Mouse (Mus musculus) neural tube, embryonic 14.5 days (tissue): ENCODE data around the gene Faf2. TPM values are rescaled to one million over a fixed set of nuclear protein-coding genes. Genes with fewer than 3 reads are reported as not detected.

Experiments used
- ATAC-seq: fragments of 200-750 bp; cut with Nextera tagmentation; 2 replicates; pipeline ENCODE4 v1.8.0; 2017; ENCODE audit warnings: low read depth, mild to moderate bottlenecking, moderate TSS enrichment, moderate library complexity
- H3K27ac ChIP-seq: fragments of 300-500 bp; sonication (generic); 2 replicates; pipeline ENCODE4 v1.5.1; 2014; ENCODE audit warnings: low read depth, mild to moderate bottlenecking, control low read depth, low read length, moderate library complexity, mixed read lengths
- H3K27me3 ChIP-seq: fragments of 300-500 bp; sonication (generic); 2 replicates; pipeline ENCODE4 v1.6.1; 2014; ENCODE audit warnings: low read length; ENCODE audit not compliant: control insufficient read depth, insufficient read depth
- H3K36me3 ChIP-seq: fragments of 300-500 bp; sonication (generic); 2 replicates; pipeline ENCODE4 v1.6.1; 2014; ENCODE audit warnings: low read length, mixed read lengths; ENCODE audit not compliant: control insufficient read depth, insufficient read depth
- H3K4me1 ChIP-seq: fragments of 300-500 bp; sonication (generic); 2 replicates; pipeline ENCODE4 v1.6.1; 2014; ENCODE audit warnings: low read length; ENCODE audit not compliant: control insufficient read depth, insufficient read depth
- H3K4me2 ChIP-seq: fragments of 300-500 bp; sonication (generic); 2 replicates; pipeline ENCODE4 v1.6.1; 2014; ENCODE audit warnings: mild to moderate bottlenecking, low read depth, low read length, control low read depth
- H3K4me3 ChIP-seq: fragments of 300-500 bp; sonication (generic); 2 replicates; pipeline ENCODE4 v1.5.1; 2014; ENCODE audit warnings: low read depth, low read length, control low read depth, mixed read lengths
- H3K9ac ChIP-seq: fragments of 300-500 bp; sonication (generic); replicated peaks from 2 replicates; pipeline ENCODE4 v1.6.1; 2014; ENCODE audit warnings: low read depth, mild to moderate bottlenecking, control low read depth, low read length, mixed read lengths
- H3K9me3 ChIP-seq: fragments of 300-500 bp; sonication (generic); 2 replicates; pipeline ENCODE4 v1.6.1; 2016; ENCODE audit warnings: low read length; ENCODE audit not compliant: control insufficient read depth
- WGBS: fragments of 180-500 bp; shearing (Covaris S2); extraction: QIAGEN DNeasy Blood & Tissue Kit; methylation state at CpG from one replicate; pipeline ENCODE4 v1.1.7; 2014; 5-methylcytosine and 5-hydroxymethylcytosine counted together
- polyA plus RNA-seq: library from polyadenylated mRNA; unstranded; fragments of >200 nt; fragmentation: Nextera tagmentation; extraction: Ambion mirVana; gene quantifications from 2 replicates; pipeline ENCODE4 v1.2.1, GENCODE M21; 2014

Faf2 gene
- polyA plus RNA-seq, 1 experiment from 2014 or later, result 97.9 TPM

GRCm38 (mm10) chr13:54681291-54681690 lies 59.7 kb downstream of the Faf2 start:
- H3K4me1 ChIP-seq, result peaks cover 24% of the 10 kb centered on the region
- H3K4me3 ChIP-seq, result no peak overlapping the region
- H3K9me3 ChIP-seq, result no peaks in the 10 kb centered on the region
- no peak overlapping the region for H3K9ac ChIP-seq
- peaks cover 50% of the 10 kb centered on the region for H3K36me3 ChIP-seq
- H3K4me2 ChIP-seq, result no peak overlapping the region
- no peak overlapping the region for H3K27ac ChIP-seq
- H3K27me3 ChIP-seq, result no peaks in the 10 kb centered on the region
- ATAC-seq, result no peak
- WGBS, result 89% methylated on average over 8 of the region's 8 CpGs

DNA sequence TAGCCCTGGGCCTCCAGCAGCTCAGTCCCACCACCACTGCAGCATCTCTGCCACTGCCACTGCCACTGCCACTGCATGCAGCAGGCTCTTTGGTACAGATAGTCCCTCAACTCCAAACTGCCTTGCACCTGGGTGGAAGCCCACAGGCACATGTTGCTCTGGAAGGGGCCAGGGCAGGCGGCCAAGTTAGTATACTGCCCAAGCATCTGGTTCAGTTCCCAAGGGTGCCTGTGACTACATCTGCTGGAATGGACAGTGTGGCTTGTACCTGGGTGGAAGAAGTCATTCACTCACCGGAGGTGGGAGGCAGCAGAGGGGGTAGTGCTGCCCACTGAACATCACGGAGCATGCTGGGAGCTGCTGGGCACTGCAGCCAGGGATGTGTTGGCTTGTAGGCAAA lies 61.7 kb downstream of the Faf2 start:
- peaks cover 50% of the 10 kb centered on the region for H3K36me3 ChIP-seq
- H3K4me1 ChIP-seq, result peaks cover 24% of the 10 kb centered on the region
- H3K4me2 ChIP-seq, result no peak overlapping the region
- no peak for ATAC-seq
- H3K4me3 ChIP-seq, result no peak overlapping the region
- H3K27ac ChIP-seq, result no peak overlapping the region
- H3K9ac ChIP-seq, result no peak overlapping the region
- no peaks in the 10 kb centered on the region for H3K9me3 ChIP-seq
- H3K27me3 ChIP-seq, result no peaks in the 10 kb centered on the region
- 90% methylated on average over 3 of the region's 3 CpGs for WGBS

DNA sequence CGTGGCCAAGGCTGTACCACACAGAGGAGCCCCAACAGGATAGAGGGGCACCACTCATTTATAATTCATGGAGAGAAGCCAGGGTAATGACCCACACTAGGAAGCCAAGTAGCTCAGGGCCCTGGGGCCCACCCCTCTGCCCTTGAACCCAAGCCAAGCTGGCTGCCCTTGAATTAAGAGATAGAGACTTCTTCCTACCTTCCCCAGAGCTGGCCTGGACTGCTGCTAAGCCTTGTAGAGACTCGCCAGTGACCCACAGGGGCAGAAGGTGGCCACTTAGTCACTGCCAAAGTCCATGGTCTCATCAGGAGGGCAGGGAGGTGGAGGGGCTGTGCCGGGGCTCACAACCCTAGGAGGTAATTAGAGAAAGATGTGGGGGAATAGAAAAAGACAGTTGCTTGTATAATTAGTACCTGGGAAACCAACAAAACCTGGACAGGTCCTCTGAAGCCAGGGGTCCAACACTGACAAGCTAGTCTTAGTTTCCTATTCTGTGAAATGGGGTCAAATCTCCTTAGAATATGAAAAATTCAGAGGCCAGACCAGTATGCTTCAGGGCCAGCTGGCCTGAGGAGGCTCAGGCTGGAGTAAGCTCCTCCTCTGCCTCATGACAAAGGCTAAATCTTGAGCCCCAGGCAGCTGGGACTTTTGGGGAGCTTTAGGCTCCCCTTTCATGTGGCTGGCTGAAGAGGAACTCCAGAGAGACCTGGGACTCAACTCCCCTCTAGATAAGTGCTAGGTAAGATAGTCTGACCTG lies 62.7 kb downstream of the Faf2 start:
- Histone ChIP-seq H3K36me3 (peaks cover 45% of the 10 kb centered on the region), H3K9me3 (no peaks in the 10 kb centered on the region), H3K4me3 (no peak overlapping the region), H3K9ac (no peak overlapping the region; the same call in 1 of the 2 replicates), H3K27ac (no peak overlapping the region), H3K27me3 (no peaks in the 10 kb centered on the region), H3K4me1 (peaks cover 28% of the 10 kb centered on the region), H3K4me2 (peak overlapping the region; percentile 69; the same call in 1 of the 2 replicates)
- no peak for ATAC-seq
- WGBS, result 75% methylated on average over 3 of the region's 3 CpGs

DNA sequence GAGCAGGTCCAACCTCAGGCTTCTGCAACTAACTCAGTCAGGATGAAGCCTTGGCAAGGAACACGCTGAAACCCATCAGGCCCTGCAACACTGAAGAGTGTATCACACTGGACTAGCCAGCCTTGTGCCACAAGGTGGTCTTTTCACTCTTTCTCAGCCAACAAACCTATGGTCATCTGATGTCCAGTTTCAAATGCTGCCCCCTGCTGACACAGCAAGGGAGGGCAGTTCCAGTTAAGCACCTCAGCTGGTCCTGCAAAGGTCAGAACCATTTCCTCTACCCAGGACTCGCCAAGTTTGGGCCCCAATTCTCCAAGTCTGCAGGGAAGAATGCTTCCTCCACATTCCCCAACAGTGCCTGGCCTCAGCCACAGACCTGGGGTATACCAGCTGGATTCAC lies 63.6 kb downstream of the Faf2 start:
- H3K27me3 ChIP-seq, result no peaks in the 10 kb centered on the region
- WGBS, result 45% methylated on average over 2 of the region's 2 CpGs
- H3K4me3 ChIP-seq, result peak overlapping the region; percentile 88
- H3K4me1 ChIP-seq, result peaks cover 28% of the 10 kb centered on the region
- H3K36me3 ChIP-seq, result peaks cover 40% of the 10 kb centered on the region
- H3K4me2 ChIP-seq, result peak overlapping the region; percentile 69
- ATAC-seq, result no peak
- H3K27ac ChIP-seq, result no peak overlapping the region
- H3K9me3 ChIP-seq, result no peaks in the 10 kb centered on the region
- H3K9ac ChIP-seq, result no peak overlapping the region

- no peaks in the 10 kb centered on the region for H3K27me3 ChIP-seq
- peaks cover 28% of the 10 kb centered on the region for H3K36me3 ChIP-seq
- peak overlapping the region; percentile 99 for H3K27ac ChIP-seq
- H3K9me3 ChIP-seq, result no peaks in the 10 kb centered on the region
- H3K4me2 ChIP-seq, result peak overlapping the region; percentile 69
- peaks cover 28% of the 10 kb centered on the region for H3K4me1 ChIP-seq
- no peak for ATAC-seq
- H3K9ac ChIP-seq, result peak overlapping the region; percentile 97
- H3K4me3 ChIP-seq, result peak overlapping the region; percentile 88
- WGBS, result 6% methylated on average over 19 of the region's 19 CpGs
These were observed 64.8 kb downstream of the Faf2 start for GRCm38 (mm10) chr13:54686139-54687053.

DNA sequence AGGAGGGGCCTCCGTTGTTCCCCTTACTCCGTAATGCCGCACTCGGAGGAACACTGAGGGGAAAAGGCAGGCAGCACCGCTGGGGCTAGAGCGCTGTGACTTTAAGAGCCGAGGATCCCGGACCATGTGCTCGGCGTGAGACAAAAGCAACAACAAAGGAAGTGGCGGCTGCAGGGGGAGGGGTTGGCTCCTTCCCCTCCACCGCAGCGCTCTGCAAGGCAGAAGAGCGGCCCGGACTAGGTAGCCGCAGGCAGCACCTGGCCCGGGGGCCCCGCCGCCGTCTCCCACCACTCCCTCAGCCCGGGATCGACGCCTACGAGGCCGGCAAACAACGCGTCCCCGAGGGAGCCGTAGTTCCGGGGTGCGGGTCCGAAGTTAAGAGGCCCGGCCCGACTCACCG lies 65.5 kb downstream of the Faf2 start:
- Histone ChIP-seq H3K4me2 (peak overlapping the region; percentile 69), H3K27me3 (no peaks in the 10 kb centered on the region), H3K4me1 (peaks cover 33% of the 10 kb centered on the region), H3K9me3 (no peaks in the 10 kb centered on the region), H3K36me3 (peaks cover 21% of the 10 kb centered on the region), H3K4me3 (peak overlapping the region; percentile 88), H3K9ac (peak overlapping the region; percentile 97), H3K27ac (peak overlapping the region; percentile 99)
- ATAC-seq, result peak; percentile 68
- 0% methylated on average over 28 of the region's 35 CpGs for WGBS

DNA sequence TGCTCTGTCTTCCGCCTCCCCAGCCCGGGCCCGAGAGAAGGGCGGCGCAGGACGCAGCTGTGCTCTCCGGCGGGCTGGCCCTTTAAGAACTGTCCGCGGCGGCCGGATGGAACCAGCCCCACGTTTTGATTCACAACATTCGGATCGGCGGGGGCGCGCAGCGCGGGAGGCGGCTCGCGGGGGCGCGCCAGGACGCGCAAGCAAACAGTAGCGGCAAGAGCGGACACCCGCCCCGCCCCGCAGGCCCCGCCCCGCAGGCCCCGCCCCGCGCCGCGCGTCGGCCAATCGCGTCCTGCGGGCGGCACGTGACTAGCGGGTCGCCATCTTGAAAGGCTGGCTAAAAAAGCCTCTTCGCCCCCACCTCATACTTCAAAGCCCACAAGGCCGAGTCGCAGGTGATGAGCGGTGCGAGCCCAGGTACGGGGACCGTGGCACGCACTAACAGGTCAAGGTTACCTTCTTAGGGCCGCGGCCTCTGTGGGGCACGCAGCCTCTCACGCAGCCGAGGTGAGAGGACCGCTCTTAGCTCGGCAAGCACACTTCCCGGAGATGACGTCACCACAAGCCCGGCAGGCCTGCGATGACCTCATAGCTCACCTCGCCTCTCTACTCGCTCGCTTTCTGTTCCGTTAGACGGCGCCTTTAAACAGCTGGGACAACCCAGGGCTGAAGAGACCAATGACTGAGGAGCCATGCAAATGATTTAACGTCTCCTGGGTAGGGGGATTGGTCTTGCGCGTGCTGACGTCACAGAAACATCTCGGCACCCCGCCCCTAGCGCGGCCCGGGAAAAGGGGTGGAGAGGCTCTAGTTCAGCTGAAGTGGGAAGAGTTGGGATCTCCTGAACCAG lies 66.2 kb downstream of the Faf2 start:
- Histone ChIP-seq H3K4me3 (peak overlapping the region; percentile 88), H3K36me3 (peaks cover 14% of the 10 kb centered on the region), H3K9me3 (no peaks in the 10 kb centered on the region), H3K27me3 (no peaks in the 10 kb centered on the region), H3K4me1 (peaks cover 40% of the 10 kb centered on the region), H3K4me2 (peak overlapping the region; percentile 69), H3K9ac (peak overlapping the region; percentile 97), H3K27ac (peak overlapping the region; percentile 99)
- peak; percentile 90 for ATAC-seq
- WGBS, result 0% methylated on average over 73 of the region's 82 CpGs

DNA sequence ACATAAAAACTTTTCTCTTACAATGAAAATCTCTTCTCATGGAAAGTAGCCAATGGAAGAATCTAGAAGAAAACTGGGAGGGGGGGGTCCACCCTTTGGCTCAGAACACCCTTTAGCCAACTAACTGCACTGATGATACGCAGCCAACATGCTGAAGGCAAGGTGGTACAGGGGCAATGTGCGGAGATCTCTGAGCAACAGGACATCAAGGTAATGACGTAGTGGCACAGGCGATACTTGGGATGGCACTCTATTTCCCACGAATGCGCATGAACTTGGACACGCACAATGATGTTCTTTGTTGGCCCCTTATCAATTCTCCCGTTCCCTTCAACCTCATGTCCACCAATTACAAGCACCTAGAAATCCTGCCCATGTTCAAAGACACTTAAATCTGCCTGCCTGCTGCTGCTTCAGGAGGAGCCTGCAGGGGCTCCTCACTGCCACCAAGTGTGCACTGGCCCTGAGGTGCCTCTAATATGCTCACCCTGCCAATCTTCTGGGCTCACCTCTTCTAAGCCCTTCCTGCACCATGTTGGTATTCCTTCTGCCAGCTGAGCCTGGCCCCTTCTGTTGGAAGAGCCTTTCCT lies 68.7 kb downstream of the Faf2 start:
- 94% methylated on average over 8 of the region's 8 CpGs for WGBS
- Histone ChIP-seq H3K9me3 (no peaks in the 10 kb centered on the region), H3K27ac (no peak overlapping the region), H3K36me3 (no peaks in the 10 kb centered on the region), H3K4me3 (no peak overlapping the region), H3K4me2 (no peak overlapping the region), H3K27me3 (no peaks in the 10 kb centered on the region), H3K9ac (no peak overlapping the region), H3K4me1 (peaks cover 29% of the 10 kb centered on the region)
- no peak for ATAC-seq
